Mouse (Mus musculus) CH12.LX (cell line): ENCODE measurements around the gene Nsg2. TPM values are rescaled to one million over a fixed set of nuclear protein-coding genes. Genes with fewer than 3 reads are reported as not detected.
A peak's percentile ranks its signal among the peaks of the same experiment; 100 is the strongest.

Experiments used
- DNase-seq: peaks from one replicate; pipeline ENCODE4 v3.0.0-alpha.2; 2013; ENCODE audit errors: extremely low read depth
- H3K27ac ChIP-seq: 2 replicates; pipeline ENCODE4 v1.5.1; 2012; ENCODE audit warnings: low read depth, mild to moderate bottlenecking, control low read depth, moderate library complexity; ENCODE audit not compliant: insufficient read depth
- H3K27me3 ChIP-seq: replicated peaks from 2 replicates; pipeline ENCODE3; 2012; ENCODE audit warnings: inconsistent platforms
- H3K36me3 ChIP-seq, 2 experiments: replicated peaks in 1 of 2; 2 replicates each; pipeline versions ENCODE3 to v1.6.1; 2012; ENCODE audit warnings: inconsistent platforms in 1 of 2, low read length in 1 of 2, mild to moderate bottlenecking in 1 of 2, mixed read lengths in 1 of 2, moderate library complexity in 1 of 2; ENCODE audit not compliant: control insufficient read depth in 1 of 2, insufficient read depth in 1 of 2
- H3K4me1 ChIP-seq, 2 experiments: 2 replicates each; pipeline ENCODE4 v1.6.1; 2012; ENCODE audit warnings: inconsistent platforms in 1 of 2, moderate library complexity in 1 of 2; ENCODE audit not compliant: insufficient read depth in 2 of 2, control insufficient read depth in 1 of 2
- H3K4me2 ChIP-seq: 2 replicates; pipeline ENCODE4 v1.6.1; 2012; ENCODE audit warnings: low read depth, mild to moderate bottlenecking, control low read depth; ENCODE audit not compliant: poor library complexity, insufficient read depth, severe bottlenecking
- H3K4me3 ChIP-seq, 3 experiments: fragments of 150-350 bp in 1 of 3; sonication (generic) in 1 of 3; replicated peaks in 1 of 3; 2 replicates each; pipeline versions ENCODE3 to v1.5.1; 2011 to 2012; ENCODE audit warnings: low read depth in 2 of 3, low read length in 2 of 3, mild to moderate bottlenecking in 2 of 3, moderate library complexity in 2 of 3, control low read depth in 1 of 3, improper control_type of control experiment in 1 of 3, inconsistent platforms in 1 of 3, mixed read lengths in 1 of 3; ENCODE audit not compliant: poor library complexity in 1 of 3
- H3K79me2 ChIP-seq: replicated peaks from 2 replicates; pipeline ENCODE4 v1.6.1; 2012; ENCODE audit warnings: mild to moderate bottlenecking, moderate library complexity; ENCODE audit not compliant: control insufficient read depth, poor library complexity, insufficient read depth, severe bottlenecking; ENCODE audit errors: extremely low read depth
- H3K9ac ChIP-seq: 2 replicates; pipeline ENCODE4 v1.6.1; 2012; ENCODE audit warnings: low read depth, mild to moderate bottlenecking, control low read depth, moderate library complexity; ENCODE audit not compliant: insufficient read depth
- H3K9me3 ChIP-seq: replicated peaks from 2 replicates; pipeline ENCODE3; 2012; ENCODE audit warnings: low read length, inconsistent platforms, mixed read lengths
- BHLHE40 ChIP-seq: IDR thresholded peaks from 2 replicates; pipeline ENCODE4 v1.6.1; 2011; ENCODE audit warnings: mild to moderate bottlenecking, low read depth, low read length, improper control_type of control experiment
- CHD1 ChIP-seq: IDR thresholded peaks from 2 replicates; pipeline ENCODE4 v1.6.1; 2012; ENCODE audit warnings: low read depth, low read length, improper control_type of control experiment, inconsistent platforms
- CHD2 ChIP-seq: IDR thresholded peaks from 2 replicates; pipeline ENCODE4 v1.6.1; 2011; ENCODE audit warnings: low read length, improper control_type of control experiment
- CTCF ChIP-seq, 2 experiments: IDR thresholded peaks in 1 of 2; conservative IDR thresholded peaks in 1 of 2; 2 replicates each; pipeline ENCODE4 v1.5.1; 2011 to 2012; ENCODE audit warnings: low read depth in 2 of 2, low read length in 2 of 2, improper control_type of control experiment in 1 of 2, inconsistent platforms in 1 of 2, mild to moderate bottlenecking in 1 of 2, moderate library complexity in 1 of 2
- E2F4 ChIP-seq: IDR thresholded peaks from 2 replicates; pipeline ENCODE4 v1.6.1; 2011; ENCODE audit warnings: low read depth, low read length, improper control_type of control experiment; ENCODE audit not compliant: insufficient replicate concordance
- ELF1 ChIP-seq: IDR thresholded peaks from 2 replicates; pipeline ENCODE4 v1.6.1; 2014; ENCODE audit warnings: low read depth, mild to moderate bottlenecking, inconsistent platforms, low read length, improper control_type of control experiment
- EP300 ChIP-seq: IDR thresholded peaks from 2 replicates; pipeline ENCODE4 v1.6.1; 2011; ENCODE audit warnings: low read length, improper control_type of control experiment
- ETS1 ChIP-seq: conservative IDR thresholded peaks from 2 replicates; pipeline ENCODE4 v1.6.1; 2012; ENCODE audit warnings: low read depth, mild to moderate bottlenecking, inconsistent platforms, low read length, improper control_type of control experiment, moderate library complexity
- GABPA ChIP-seq: IDR thresholded peaks from 2 replicates; pipeline ENCODE4 v1.6.1; 2012; ENCODE audit warnings: low read depth, low read length, improper control_type of control experiment, inconsistent platforms; ENCODE audit not compliant: insufficient replicate concordance
- HCFC1 ChIP-seq: IDR thresholded peaks from 2 replicates; pipeline ENCODE4 v1.6.1; 2012; ENCODE audit warnings: low read depth, mild to moderate bottlenecking, inconsistent platforms, low read length, improper control_type of control experiment
- IRF4 ChIP-seq: IDR thresholded peaks from 2 replicates; pipeline ENCODE4 v1.6.1; 2014; ENCODE audit warnings: low read depth, mild to moderate bottlenecking, inconsistent platforms, low read length, improper control_type of control experiment
- JUN ChIP-seq: IDR thresholded peaks from 2 replicates; pipeline ENCODE4 v1.6.1; 2011; ENCODE audit warnings: low read depth, mild to moderate bottlenecking, low read length, improper control_type of control experiment, moderate library complexity; ENCODE audit not compliant: insufficient read depth
- JUND ChIP-seq: conservative IDR thresholded peaks from 2 replicates; pipeline ENCODE4 v1.6.1; 2011; ENCODE audit warnings: low read depth, low read length, improper control_type of control experiment
- KAT2A ChIP-seq: IDR thresholded peaks from 2 replicates; pipeline ENCODE4 v1.6.1; 2012; ENCODE audit warnings: low read length, improper control_type of control experiment, inconsistent platforms; ENCODE audit not compliant: insufficient replicate concordance
- MAFK ChIP-seq: IDR thresholded peaks from 2 replicates; pipeline ENCODE4 v1.6.1; 2011; ENCODE audit warnings: low read length, improper control_type of control experiment; ENCODE audit not compliant: insufficient replicate concordance
- MAX ChIP-seq: IDR thresholded peaks from 2 replicates; pipeline ENCODE4 v1.6.1; 2011; ENCODE audit warnings: low read length, improper control_type of control experiment
- MAZ ChIP-seq: IDR thresholded peaks from 2 replicates; pipeline ENCODE4 v1.6.1; 2012; ENCODE audit warnings: low read depth, mild to moderate bottlenecking, inconsistent platforms, low read length, improper control_type of control experiment, moderate library complexity
- MEF2A ChIP-seq: IDR thresholded peaks from 2 replicates; pipeline ENCODE4 v1.6.1; 2014; ENCODE audit warnings: low read depth, mild to moderate bottlenecking, inconsistent platforms, low read length, improper control_type of control experiment, borderline replicate concordance
- MXI1 ChIP-seq: IDR thresholded peaks from 2 replicates; pipeline ENCODE4 v1.6.1; 2011; ENCODE audit warnings: mild to moderate bottlenecking, low read depth, low read length, improper control_type of control experiment
- MYC ChIP-seq: IDR thresholded peaks from 2 replicates; pipeline ENCODE4 v1.6.1; 2011; ENCODE audit warnings: low read depth, mild to moderate bottlenecking, improper control_type of control experiment, low read length
- NELFE ChIP-seq: IDR thresholded peaks from 2 replicates; pipeline ENCODE4 v1.6.1; 2011; ENCODE audit warnings: low read depth, low read length, improper control_type of control experiment
- NRF1 ChIP-seq: IDR thresholded peaks from 2 replicates; pipeline ENCODE4 v1.6.1; 2014; ENCODE audit warnings: low read depth, mild to moderate bottlenecking, inconsistent platforms, low read length, improper control_type of control experiment, moderate library complexity
- PAX5 ChIP-seq: IDR thresholded peaks from 2 replicates; pipeline ENCODE4 v1.6.1; 2012; ENCODE audit warnings: low read length, inconsistent platforms, mixed read lengths
- POLR2A ChIP-seq: IDR thresholded peaks from 2 replicates; pipeline ENCODE4 v1.6.1; 2011; ENCODE audit warnings: low read depth, mild to moderate bottlenecking, improper control_type of control experiment, low read length
- POLR2AphosphoS2 ChIP-seq: IDR thresholded peaks from 2 replicates; pipeline ENCODE4 v1.6.1; 2011; ENCODE audit warnings: low read depth, low read length, improper control_type of control experiment
- RAD21 ChIP-seq: IDR thresholded peaks from 2 replicates; pipeline ENCODE4 v1.6.1; 2011; ENCODE audit warnings: low read depth, mild to moderate bottlenecking, low read length, improper control_type of control experiment, moderate library complexity
- RCOR1 ChIP-seq: conservative IDR thresholded peaks from 2 replicates; pipeline ENCODE4 v1.6.1; 2012; ENCODE audit warnings: low read depth, mild to moderate bottlenecking, inconsistent platforms, low read length, improper control_type of control experiment
- SIN3A ChIP-seq: IDR thresholded peaks from 2 replicates; pipeline ENCODE4 v1.6.1; 2012; ENCODE audit warnings: low read length, improper control_type of control experiment, inconsistent platforms
- SMC3 ChIP-seq: IDR thresholded peaks from 2 replicates; pipeline ENCODE4 v1.6.1; 2011; ENCODE audit warnings: low read depth, low read length, improper control_type of control experiment
- TBP ChIP-seq: conservative IDR thresholded peaks from 2 replicates; pipeline ENCODE4 v1.6.1; 2011; ENCODE audit warnings: low read depth, low read length, improper control_type of control experiment
- TCF12 ChIP-seq: IDR thresholded peaks from 2 replicates; pipeline ENCODE4 v1.6.1; 2014; ENCODE audit warnings: low read depth, mild to moderate bottlenecking, inconsistent platforms, low read length, improper control_type of control experiment
- UBTF ChIP-seq: IDR thresholded peaks from 2 replicates; pipeline ENCODE4 v1.6.1; 2012; ENCODE audit warnings: low read depth, mild to moderate bottlenecking, inconsistent platforms, low read length, improper control_type of control experiment, moderate library complexity
- USF1 ChIP-seq: IDR thresholded peaks from 2 replicates; pipeline ENCODE4 v1.6.1; 2014; ENCODE audit warnings: low read depth, mild to moderate bottlenecking, inconsistent platforms, low read length, improper control_type of control experiment
- USF2 ChIP-seq: conservative IDR thresholded peaks from 2 replicates; pipeline ENCODE4 v1.6.1; 2011; ENCODE audit warnings: low read depth, low read length, improper control_type of control experiment
- ZC3H11A ChIP-seq: IDR thresholded peaks from 2 replicates; pipeline ENCODE4 v1.6.1; 2012; ENCODE audit warnings: low read depth, mild to moderate bottlenecking, inconsistent platforms, low read length, improper control_type of control experiment
- ZKSCAN1 ChIP-seq: IDR thresholded peaks from 2 replicates; pipeline ENCODE4 v1.6.1; 2012; ENCODE audit warnings: low read depth, inconsistent platforms, low read length, improper control_type of control experiment, borderline replicate concordance
- ZMIZ1 ChIP-seq: IDR thresholded peaks from 2 replicates; pipeline ENCODE4 v1.6.1; 2012; ENCODE audit warnings: low read depth, mild to moderate bottlenecking, inconsistent platforms, low read length, improper control_type of control experiment
- ZNF384 ChIP-seq: IDR thresholded peaks from 2 replicates; pipeline ENCODE4 v1.6.1; 2012; ENCODE audit warnings: low read depth, low read length, improper control_type of control experiment, inconsistent platforms
- dilution Hi-C: fragments of 300-500 bp; cut with MboI; formaldehyde crosslinking; loops from 2 replicates; pipeline ENCODE4 v1.14.3; 2020; ENCODE audit warnings: low sequenced_read_pairs; ENCODE audit not compliant: extremely low pct_unique_long_range_greater_than_20kb, extremely low pct_ligation_motif_present
- in situ Hi-C: fragments of 300-500 bp; cut with MboI; formaldehyde crosslinking; loops from 3 replicates; pipeline ENCODE4 v1.14.3; 2019; ENCODE audit warnings: low sequenced_read_pairs, low pct_ligation_motif_present, low pct_unique_long_range_greater_than_20kb, mixed read lengths
- polyA plus RNA-seq: library from polyadenylated mRNA; unstranded; fragments of >175 nt; gene quantifications from 2 replicates; pipeline ENCODE4 v1.2.1, GENCODE M21; 2012; ENCODE audit warnings: low read depth; ENCODE audit not compliant: insufficient read length
- total RNA-seq, 2 experiments: library from RNA; depleted of rRNA; stranded (reverse); fragments of 300-350 nt in 1 of 2; fragments of >200 nt in 1 of 2; gene quantifications; 2 replicates each; pipeline ENCODE4 v1.2.3; 2012 to 2014

Nsg2 gene
- 1.4 and 2.8 TPM in 2 replicates for total RNA-seq (2012; rRNA removed)
- 7.3 and 7.5 TPM in 2 replicates for total RNA-seq (2014; rRNA removed)
- 7.4 and 7.6 TPM in 2 replicates for polyA plus RNA-seq

GRCm38 (mm10) chr11:32000281-32000680 is at the start of gene Nsg2:
Gene Nsg2, plus strand, starts transcription at chr11:32000463.
- Histone ChIP-seq H3K9ac (peak within 1 kb of the TSS; percentile 37), H3K79me2 (no peaks in the 10 kb centered on the region), H3K36me3 (no peaks in the 10 kb centered on the region), H3K27me3 (no peaks in the 10 kb centered on the region), H3K4me2 (peak within 1 kb of the TSS; percentile 84), H3K9me3 (no peaks in the 10 kb centered on the region), H3K4me3 (peak within 1 kb of the TSS in 2 of 3 experiments; percentile 6 to 52), H3K27ac (no peak within 1 kb of the TSS), H3K4me1 (peaks cover 0 to 26% of the 10 kb centered on the region in 2 experiments; a peak in 2 of 4 replicates)
- in situ Hi-C loops (loop anchor here (10.0 kb wide), 1 partner anchor 65 kb away; no protein-coding TSS in a partner anchor), dilution Hi-C loops (no loop called here)
- TF ChIP-seq MYC (0 out of 2 replicates have a peak, but pooled peaks have one; percentile 77), SMC3 (peak; percentile 100), NELFE (no peak), TBP (no peak), NRF1 (peak; percentile 27; the same call in 1 of the 2 replicates), USF1 (no peak), MAZ (peak; percentile 73; the same call in 1 of the 2 replicates), E2F4 (no peak), RCOR1 (no peak), MXI1 (no peak), SIN3A (0 out of 2 replicates have a peak, but pooled peaks have one; percentile 44), BHLHE40 (peak; percentile 76), KAT2A (no peak), POLR2AphosphoS2 (no peak), ZNF384 (peak; percentile 30; the same call in 1 of the 2 replicates), ELF1 (peak; percentile 27; the same call in 1 of the 2 replicates), ETS1 (no peak), CTCF (conservative IDR thresholded peaks at IDR 0.05 in 1 of 2, IDR thresholded peaks at IDR 0.05 in 1 of 2; ENCODE audit: low read depth in 2 of 2, low read length in 2 of 2) (peak in 1 of 2 experiments; percentile 99; a peak in 2 of 4 replicates), CHD2 (no peak), RAD21 (peak; percentile 100), EP300 (no peak), POLR2A (no peak), ZKSCAN1 (no peak), MAFK (no peak), USF2 (no peak), PAX5 (no peak), UBTF (0 out of 2 replicates have a peak, but pooled peaks have one; percentile 43), HCFC1 (no peak), MAX (peak; percentile 77), JUN (no peak), MEF2A (peak; percentile 75), GABPA (no peak), ZMIZ1 (no peak), IRF4 (0 out of 2 replicates have a peak, but pooled peaks have one; percentile 70), TCF12 (peak; percentile 45; the same call in 1 of the 2 replicates), ZC3H11A (peak; percentile 99), CHD1 (no peak), JUND (no peak)
- DNase-seq = peak; percentile 79
